Mouse (Mus musculus): ENCODE data around the gene Ifi203. TPM values are rescaled to one million over a fixed set of nuclear protein-coding genes. Genes with fewer than 3 reads are reported as not detected.
"Not testable (repeated sequence)": the region's sequence is repeated elsewhere in the genome, so short reads cannot be mapped to it uniquely, and the experiment has no call there.

The Ifi203 gene
- under 1 TPM; 0.68 to 0.72 TPM for total RNA-seq (2021)

- intact Hi-C loops (cut with DNase I); DNase-seq: not testable (repeated sequence)
Measured at GRCm38 (mm10) chr1:173941924-173942779, at the start of gene Ifi203, which contains the start of gene Mndal. TSS of gene Ifi203 (minus strand) at chr1:173942672. TSS of gene Mndal (minus strand) at chr1:173942491.

GRCm38 (mm10) chr1:173982694-173983305 lies 40.3 kb upstream of the Ifi203 start, which contains the start of gene Ifi202b:
TSS of gene Ifi202b (minus strand) at chr1:173982744.
- DNase-seq; intact Hi-C loops (cut with DNase I): not testable (repeated sequence)

- intact Hi-C loops (cut with DNase I); DNase-seq: not testable (repeated sequence)
Measured at GRCm38 (mm10) chr1:173981038-173981437, 38.6 kb upstream of the Ifi203 start.

GRCm38 (mm10) chr1:173977622-173978021 lies 35.1 kb upstream of the Ifi203 start:
- intact Hi-C loops (cut with DNase I): no loop called here
- DNase-seq: no peak

GRCm38 (mm10) chr1:173973111-173973510 lies 30.6 kb upstream of the Ifi203 start:
- DNase-seq: no peak
- intact Hi-C loops (cut with DNase I): no loop called here

GRCm38 (mm10) chr1:173961491-173961890 lies 19.0 kb upstream of the Ifi203 start:
- DNase-seq; intact Hi-C loops (cut with DNase I): not testable (repeated sequence)

GRCm38 (mm10) chr1:173959998-173960397 lies 17.5 kb upstream of the Ifi203 start:
- intact Hi-C loops (cut with DNase I); DNase-seq: not testable (repeated sequence)

- intact Hi-C loops (cut with DNase I); DNase-seq: not testable (repeated sequence)
Measured at GRCm38 (mm10) chr1:173955839-173956527, 13.5 kb upstream of the Ifi203 start.

GRCm38 (mm10) chr1:173955071-173955796 lies 12.8 kb upstream of the Ifi203 start:
- DNase-seq: no peak
- intact Hi-C loops (cut with DNase I): no loop called here

GRCm38 (mm10) chr1:173953563-173953962 lies 11.1 kb upstream of the Ifi203 start:
- intact Hi-C loops (cut with DNase I): no loop called here
- DNase-seq: no peak

- intact Hi-C loops (cut with DNase I); DNase-seq: not testable (repeated sequence)
Measured at GRCm38 (mm10) chr1:173949044-173949443, 6.6 kb upstream of the Ifi203 start.

- DNase-seq: peak; percentile 60
Measured at GRCm38 (mm10) chr1:173942780-173943066, 251 bp upstream of the Ifi203 start.

GRCm38 (mm10) chr1:173941522-173941921 lies 950 bp downstream of the Ifi203 start:
- DNase-seq; intact Hi-C loops (cut with DNase I): not testable (repeated sequence)

More at GRCm38 (mm10) chr1:173942780-173943066, 251 bp upstream of the Ifi203 start:
- intact Hi-C loops (cut with DNase I): not testable (repeated sequence)

- DNase-seq; intact Hi-C loops (cut with DNase I): not testable (repeated sequence)
Measured at GRCm38 (mm10) chr1:173919279-173919678, 23.2 kb downstream of the Ifi203 start.

- no peak for DNase-seq
- intact Hi-C loops (cut with DNase I): no loop called here
Measured at GRCm38 (mm10) chr1:173914559-173914958, 27.9 kb downstream of the Ifi203 start.

GRCm38 (mm10) chr1:173913256-173913791 lies 29.1 kb downstream of the Ifi203 start:
- DNase-seq; intact Hi-C loops (cut with DNase I): not testable (repeated sequence)

GRCm38 (mm10) chr1:173912548-173913255 lies 29.8 kb downstream of the Ifi203 start, which contains the start of gene Ifi211:
TSS of gene Ifi211 (minus strand) at chr1:173913046.
- intact Hi-C loops (cut with DNase I); DNase-seq: not testable (repeated sequence)

GRCm38 (mm10) chr1:173911808-173912464 lies 30.5 kb downstream of the Ifi203 start:
- no peak for DNase-seq

GRCm38 (mm10) chr1:173908390-173908789 lies 34.1 kb downstream of the Ifi203 start:
- DNase-seq; intact Hi-C loops (cut with DNase I): not testable (repeated sequence)

More at GRCm38 (mm10) chr1:173911808-173912464, 30.5 kb downstream of the Ifi203 start:
- intact Hi-C loops (cut with DNase I): no loop called here
